Mouse (Mus musculus) heart, adult 11 months (tissue): ENCODE data around the gene Sfta2.

ENCODE experiments used
- DNase-seq: peaks from one replicate; pipeline ENCODE4 v3.0.0; 2022

Sfta2 gene

GRCm38 (mm10) chr17:35593786-35594185, 7.6 kb upstream of the Sfta2 start:
- DNase-seq, result no peak

GRCm38 (mm10) chr17:35594456-35594855, 6.9 kb upstream of the Sfta2 start:
- DNase-seq, result no peak

- DNase-seq, result no peak
These were observed 4.0 kb upstream of the Sfta2 start for GRCm38 (mm10) chr17:35597399-35597798.

- no peak for DNase-seq
These were observed 496 bp downstream of the Sfta2 start for GRCm38 (mm10) chr17:35601736-35602354.

- no peak for DNase-seq
These were observed 15.8 kb downstream of the Sfta2 start for GRCm38 (mm10) chr17:35617127-35617526.

- DNase-seq, result no peak
These were observed 25.2 kb downstream of the Sfta2 start, which contains the start of gene Gm9573 for GRCm38 (mm10) chr17:35626537-35626936. Gene Gm9573 (minus strand): TSS chr17:35626637.

- DNase-seq, result peak; percentile 85
These were observed 32.6 kb downstream of the Sfta2 start for GRCm38 (mm10) chr17:35633992-35634391.

- DNase-seq, result peak; percentile 71
These were observed 33.9 kb downstream of the Sfta2 start for GRCm38 (mm10) chr17:35635202-35635601.

GRCm38 (mm10) chr17:35635699-35636111, 34.4 kb downstream of the Sfta2 start:
- peak; percentile 94 for DNase-seq

- DNase-seq, result no peak
These were observed 35.0 kb downstream of the Sfta2 start for GRCm38 (mm10) chr17:35636363-35636762.

- peak; percentile 98 for DNase-seq
These were observed 37.3 kb downstream of the Sfta2 start for GRCm38 (mm10) chr17:35638475-35639190.

GRCm38 (mm10) chr17:35639352-35639751, 38.0 kb downstream of the Sfta2 start:
- DNase-seq, result peak; percentile 90

- DNase-seq, result no peak
These were observed 42.4 kb downstream of the Sfta2 start, which contains the start of gene Mucl3 for GRCm38 (mm10) chr17:35643609-35644236. Gene Mucl3 (minus strand): TSS chr17:35643695.

- no peak for DNase-seq
These were observed 48.1 kb downstream of the Sfta2 start for GRCm38 (mm10) chr17:35649429-35649828.

- DNase-seq, result no peak
These were observed 51.7 kb downstream of the Sfta2 start for GRCm38 (mm10) chr17:35653086-35653485.

- no peak for DNase-seq
These were observed 64.7 kb downstream of the Sfta2 start for GRCm38 (mm10) chr17:35665957-35666515.

- no peak for DNase-seq
These were observed 65.5 kb downstream of the Sfta2 start for GRCm38 (mm10) chr17:35666851-35667256.

GRCm38 (mm10) chr17:35667334-35668065, 66.2 kb downstream of the Sfta2 start, which contains the start of gene Vars2:
Gene Vars2 (minus strand): TSS chr17:35667592.
- DNase-seq, result peak; percentile 100

- DNase-seq, result no peak
These were observed 68.4 kb downstream of the Sfta2 start for GRCm38 (mm10) chr17:35669731-35670130.

GRCm38 (mm10) chr17:35671846-35672245, 70.5 kb downstream of the Sfta2 start:
- no peak for DNase-seq

GRCm38 (mm10) chr17:35672527-35672926, 71.2 kb downstream of the Sfta2 start:
- no peak for DNase-seq

GRCm38 (mm10) chr17:35673416-35674035, 72.2 kb downstream of the Sfta2 start, which contains the start of gene Gtf2h4:
Gene Gtf2h4 (minus strand): TSS chr17:35673739.
- peak; percentile 99 for DNase-seq
